Mouse (Mus musculus) cerebellum, adult 2 months (tissue): ENCODE measurements around the gene Aagab.

Experiments used
- CTCF ChIP-seq: fragments of 200-500 bp; IDR thresholded peaks from 2 replicates; pipeline ENCODE4 v1.5.1; 2011; ENCODE audit warnings: low read depth, mild to moderate bottlenecking, control low read depth, low read length, moderate library complexity, borderline replicate concordance; ENCODE audit not compliant: insufficient read depth
- POLR2A ChIP-seq: fragments of 200-500 bp; IDR thresholded peaks from 2 replicates; pipeline ENCODE4 v1.6.1; 2011; ENCODE audit warnings: low read length, control low read depth, borderline replicate concordance; ENCODE audit not compliant: insufficient read depth

GRCm38 (mm10) chr9:63636113-63636512 is 33.7 kb downstream of the Aagab start:
- no peak for TF ChIP-seq POLR2A
- TF ChIP-seq CTCF, result no peak
